8 mouse cellular contexts compared by ENCODE assay signal in genomic region chr13:59770847-59771246, GRCm38 (mm10). TPM values are rescaled to one million over a fixed set of nuclear protein-coding genes. Genes with fewer than 3 reads are reported as not detected.
A peak's percentile ranks its signal among the peaks of the same experiment; 100 is the strongest.
DNase-seq lines count a peak whose midpoint lies in the region; ATAC-seq and TF ChIP-seq lines count a peak whose summit lies in the region.
"Had no signal": no experiment of that assay in that cellular context is flagged by ENCODE, and none has a peak within 500 bp of the region (broad histone marks: within the 10 kb centered on the region; RNA-seq: fewer than 3 reads in every experiment).

No protein-coding gene starts in this region.

- peak overlapping the region; percentile 92 for H3K9ac ChIP-seq in heart, embryonic 16.5 days (ENCODE audit: low read length)
- H3K9ac ChIP-seq in liver, embryonic 16.5 days (ENCODE audit: low read depth, low read length), result peak overlapping the region; percentile 89
- 0 out of 2 replicates have a peak overlapping the region, but pooled peaks have one; percentile 2 for H3K9ac ChIP-seq in stomach, postnatal 0 days (ENCODE audit: low read length)

- no peaks in the 10 kb centered on the region for H3K9me3 ChIP-seq in heart, embryonic 16.5 days (replicated peaks; ENCODE audit: control insufficient read depth, low read length)
- H3K9me3 ChIP-seq in liver, embryonic 16.5 days (replicated peaks; ENCODE audit: control insufficient read depth, low read length), result no peaks in the 10 kb centered on the region
- no peaks in the 10 kb centered on the region for H3K9me3 ChIP-seq in stomach, postnatal 0 days (ENCODE audit: control insufficient read depth, low read length)

- no peak for ATAC-seq in heart, embryonic 16.5 days (replicated peaks; ENCODE audit: extremely low read depth, insufficient read depth, low FRiP score)
- peak; percentile 16; the same call in 1 of the 2 replicates for ATAC-seq in liver, embryonic 16.5 days (ENCODE audit: low read depth)
- no peak for ATAC-seq in stomach, postnatal 0 days (ENCODE audit: low FRiP score, low TSS enrichment)

- no peak for TF ChIP-seq CTCF in stomach, postnatal 0 days (IDR thresholded peaks at IDR 0.05; ENCODE audit: low read depth)

- peak overlapping the region; percentile 91 for H3K4me3 ChIP-seq in heart, embryonic 16.5 days (ENCODE audit: low read length)
- H3K4me3 ChIP-seq in liver, embryonic 16.5 days (ENCODE audit: low read depth, low read length), result peak overlapping the region; percentile 94
- no peak overlapping the region for H3K4me3 ChIP-seq in stomach, postnatal 0 days (ENCODE audit: low read depth, low read length)

- TF ChIP-seq EP300 in stomach, postnatal 0 days (optimal IDR thresholded peaks at IDR 0.05), result no peak

- peaks cover 39% of the 10 kb centered on the region for H3K4me1 ChIP-seq in heart, embryonic 16.5 days (ENCODE audit: control insufficient read depth, insufficient read depth, low read length)
- H3K4me1 ChIP-seq in liver, embryonic 16.5 days (ENCODE audit: control insufficient read depth, low read depth, low read length), result peaks cover 49% of the 10 kb centered on the region
- peaks cover 6% of the 10 kb centered on the region for H3K4me1 ChIP-seq in stomach, postnatal 0 days (replicated peaks; ENCODE audit: control insufficient read depth, insufficient read depth)

- H3K27ac ChIP-seq in heart, embryonic 16.5 days (ENCODE audit: low read length), result peak overlapping the region; percentile 100
- H3K27ac ChIP-seq in liver, embryonic 16.5 days (ENCODE audit: low read length), result peak overlapping the region; percentile 100
- H3K27ac ChIP-seq in stomach, postnatal 0 days (replicated peaks), result peak overlapping the region; percentile 97

- H3K27me3 ChIP-seq in heart, embryonic 16.5 days (ENCODE audit: control insufficient read depth, insufficient read depth, low read length), result no peaks in the 10 kb centered on the region
- H3K27me3 ChIP-seq in liver, embryonic 16.5 days (ENCODE audit: control insufficient read depth, insufficient read depth, low read depth, low read length), result no peaks in the 10 kb centered on the region
- H3K27me3 ChIP-seq in stomach, postnatal 0 days (ENCODE audit: control insufficient read depth, insufficient read depth, low read length), result no peaks in the 10 kb centered on the region

- 25% methylated on average over 9 of the region's 9 CpGs for WGBS in heart, embryonic 16.5 days
- WGBS in liver, embryonic 16.5 days (ENCODE audit: insufficient replicate concordance), result 14% methylated on average over 9 of the region's 9 CpGs
- WGBS in stomach, postnatal 0 days, result 42% methylated on average over 9 of the region's 9 CpGs

- peaks cover 11% of the 10 kb centered on the region for H3K36me3 ChIP-seq in heart, embryonic 16.5 days (ENCODE audit: control insufficient read depth, insufficient read depth)
- H3K36me3 ChIP-seq in liver, embryonic 16.5 days (ENCODE audit: control insufficient read depth, insufficient read depth), result peaks cover 43% of the 10 kb centered on the region
- H3K36me3 ChIP-seq in stomach, postnatal 0 days (ENCODE audit: control insufficient read depth, insufficient read depth, low read length), result peaks cover 9% of the 10 kb centered on the region; the same call in 1 of the 2 replicates

- H3K4me2 ChIP-seq in heart, embryonic 16.5 days (ENCODE audit: low read depth, low read length), result peak overlapping the region; percentile 85
- peak overlapping the region; percentile 94 for H3K4me2 ChIP-seq in liver, embryonic 16.5 days (ENCODE audit: low read depth, low read length)
- H3K4me2 ChIP-seq in stomach, postnatal 0 days (replicated peaks; ENCODE audit: low read depth), result peak overlapping the region; percentile 59

- peak; percentile 13 for DNase-seq in right cerebral cortex, postnatal 25 days
- DNase-seq in right cerebral cortex, postnatal 4 days, result no peak
- DNase-seq in cerebellum, postnatal 25 days, result peak; percentile 28 to 38
- DNase-seq in stomach, postnatal 0 days (ENCODE audit: low spot score), result no peak
- DNase-seq in urinary bladder, adult 2 months (ENCODE audit: low spot score), result no peak

RNA-seq across cellular contexts. Expression of gene Isca1, which starts 1.2 kb away (rescaled TPM):
- polyA plus RNA-seq in heart, embryonic 16.5 days (2015; fragmentation: Nextera tagmentation; extraction: Ambion mirVana), result 260 and 284 TPM in 2 replicates
- 224 and 231 TPM in 2 replicates for polyA plus RNA-seq in liver, embryonic 16.5 days (2015; fragmentation: Nextera tagmentation; extraction: Ambion mirVana)
- polyA plus RNA-seq in stomach, postnatal 0 days (2015; fragmentation: Nextera tagmentation; extraction: Ambion mirVana), result 73.4 and 77.1 TPM in 2 replicates
- polyA plus RNA-seq in urinary bladder, adult 2 months (2012; rRNA removed), result 95.2 and 104 TPM in 2 replicates

RNA-seq across cellular contexts. Expression of gene Gm49354, which starts 11.2 kb away (rescaled TPM):
- not detected in 2 replicates for polyA plus RNA-seq in heart, embryonic 16.5 days (2015; fragmentation: Nextera tagmentation; extraction: Ambion mirVana)
- polyA plus RNA-seq in liver, embryonic 16.5 days (2015; fragmentation: Nextera tagmentation; extraction: Ambion mirVana), result not detected in 2 replicates
- not detected in 2 replicates for polyA plus RNA-seq in stomach, postnatal 0 days (2015; fragmentation: Nextera tagmentation; extraction: Ambion mirVana)
- not detected in 2 replicates for polyA plus RNA-seq in urinary bladder, adult 2 months (2012; rRNA removed)
- polyA plus RNA-seq: frontal cortex, adult 2 months had no signal

RNA-seq across cellular contexts. Expression of gene 1700014D04Rik, which starts 24.3 kb away (rescaled TPM):
- not detected in 2 replicates for polyA plus RNA-seq in heart, embryonic 16.5 days (2015; fragmentation: Nextera tagmentation; extraction: Ambion mirVana)
- not detected in 2 replicates for polyA plus RNA-seq in liver, embryonic 16.5 days (2015; fragmentation: Nextera tagmentation; extraction: Ambion mirVana)
- 0.02 TPM in 1 of 2 replicates, not detected in the other for polyA plus RNA-seq in stomach, postnatal 0 days (2015; fragmentation: Nextera tagmentation; extraction: Ambion mirVana)
- polyA plus RNA-seq in urinary bladder, adult 2 months (2012; rRNA removed), result not detected in 2 replicates

RNA-seq across cellular contexts. Expression of gene Spata31d1d, which starts 39.3 kb away (rescaled TPM):
- polyA plus RNA-seq in heart, embryonic 16.5 days (2015; fragmentation: Nextera tagmentation; extraction: Ambion mirVana), result not detected in 2 replicates
- 0.02 TPM in 1 of 2 replicates, not detected in the other for polyA plus RNA-seq in liver, embryonic 16.5 days (2015; fragmentation: Nextera tagmentation; extraction: Ambion mirVana)
- not detected in 2 replicates for polyA plus RNA-seq in stomach, postnatal 0 days (2015; fragmentation: Nextera tagmentation; extraction: Ambion mirVana)
- not detected in 2 replicates for polyA plus RNA-seq in urinary bladder, adult 2 months (2012; rRNA removed)

RNA-seq across cellular contexts. Expression of gene Tut7, which starts 52.1 kb away (rescaled TPM):
- 32.7 and 36.8 TPM in 2 replicates for polyA plus RNA-seq in heart, embryonic 16.5 days (2015; fragmentation: Nextera tagmentation; extraction: Ambion mirVana)
- 57.3 and 59.6 TPM in 2 replicates for polyA plus RNA-seq in liver, embryonic 16.5 days (2015; fragmentation: Nextera tagmentation; extraction: Ambion mirVana)
- polyA plus RNA-seq in stomach, postnatal 0 days (2015; fragmentation: Nextera tagmentation; extraction: Ambion mirVana), result 29.1 and 31.6 TPM in 2 replicates
- polyA plus RNA-seq in urinary bladder, adult 2 months (2012; rRNA removed), result 41.6 and 45.5 TPM in 2 replicates

Comparison
In these comparisons a context has a peak if more than half of its experiments do, and no peak if none do; other contexts are left out.
1. DNase-seq: peak in right cerebral cortex, postnatal 25 days (single experiment) and cerebellum, postnatal 25 days (2 of 2); none in right cerebral cortex, postnatal 4 days (single experiment), stomach, postnatal 0 days (single experiment) and urinary bladder, adult 2 months (single experiment).
2. H3K9ac ChIP-seq: peak in every context shown above with its lines; median percentile 92 in heart, embryonic 16.5 days; 89 in liver, embryonic 16.5 days; 2 in stomach, postnatal 0 days.
3. Peak in every context shown above with its lines, with median percentiles within 50 percentile points of each other: H3K27ac ChIP-seq and H3K4me2 ChIP-seq.